Mouse (Mus musculus) Muller cell, postnatal 12 days (primary cell): ENCODE data around the gene Fli1.

Experiments
- DNase-seq: peaks from one replicate; pipeline ENCODE4 v3.0.0-alpha.2; 2015; ENCODE audit errors: inconsistent ontology term

Gene Fli1

DNA sequence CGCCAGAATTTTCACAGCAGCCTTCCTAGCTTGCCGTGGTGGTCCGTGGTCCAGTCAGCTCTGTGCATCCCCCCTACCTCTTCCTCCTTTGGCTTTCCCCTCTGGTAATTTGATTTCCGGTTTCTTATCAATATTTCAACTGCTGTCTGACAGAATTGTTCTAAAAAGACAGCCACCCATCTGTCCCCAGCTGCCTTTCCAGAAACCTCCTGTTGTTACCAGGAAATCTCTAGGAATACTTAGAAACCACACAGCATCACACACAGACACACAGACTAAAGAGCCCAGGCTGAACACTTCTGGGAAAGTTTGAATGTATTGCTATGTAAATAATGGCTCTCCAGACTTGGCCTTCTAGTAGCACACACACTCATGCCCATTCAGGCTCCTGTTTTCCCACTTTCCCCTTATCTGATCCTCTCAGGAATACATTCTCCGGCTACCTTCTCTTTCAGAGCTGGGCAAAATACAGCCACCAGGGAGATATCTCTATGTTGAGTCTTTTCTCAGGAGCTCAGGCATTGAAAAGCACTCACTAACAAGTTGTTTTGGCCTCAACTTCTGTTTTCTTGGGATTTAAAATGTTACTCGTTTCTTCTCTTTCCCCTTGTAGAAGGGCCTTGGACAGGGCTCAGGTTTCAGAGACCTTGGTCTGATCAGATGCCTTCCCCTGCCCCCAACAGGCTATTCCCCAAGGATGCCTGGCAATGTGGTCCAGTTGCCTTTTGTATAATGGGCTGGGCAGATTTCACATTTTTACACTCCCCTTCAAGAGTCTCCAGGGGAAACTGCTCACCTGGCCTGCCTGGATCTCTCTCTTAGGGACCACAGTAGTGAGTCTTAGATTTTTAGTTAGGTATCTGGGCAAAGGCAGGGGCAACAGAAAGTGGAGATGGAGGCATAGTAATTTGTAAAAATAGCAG lies 7.1 kb upstream of the Fli1 start:
- no peak for DNase-seq

DNA sequence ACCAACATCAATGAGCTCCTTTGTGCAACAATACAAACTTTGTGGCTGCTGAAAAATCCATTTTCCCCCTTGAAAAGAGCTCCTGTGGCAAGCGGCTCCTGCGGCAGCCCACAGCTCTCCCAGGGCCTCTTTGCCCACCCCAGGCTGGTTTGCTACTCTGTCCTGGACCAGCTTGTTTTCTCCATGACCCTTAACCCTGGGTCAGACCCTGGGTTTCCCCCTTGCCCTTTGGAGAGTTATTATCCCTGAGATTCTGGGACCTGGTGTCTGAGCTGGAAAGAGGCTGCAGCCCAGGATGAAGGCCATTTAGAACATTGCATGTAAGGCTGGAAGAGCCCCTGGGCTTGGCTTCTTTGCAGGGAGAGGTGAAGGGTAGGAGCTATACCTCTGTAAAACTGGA lies 4.1 kb upstream of the Fli1 start:
- DNase-seq, result no peak

DNA sequence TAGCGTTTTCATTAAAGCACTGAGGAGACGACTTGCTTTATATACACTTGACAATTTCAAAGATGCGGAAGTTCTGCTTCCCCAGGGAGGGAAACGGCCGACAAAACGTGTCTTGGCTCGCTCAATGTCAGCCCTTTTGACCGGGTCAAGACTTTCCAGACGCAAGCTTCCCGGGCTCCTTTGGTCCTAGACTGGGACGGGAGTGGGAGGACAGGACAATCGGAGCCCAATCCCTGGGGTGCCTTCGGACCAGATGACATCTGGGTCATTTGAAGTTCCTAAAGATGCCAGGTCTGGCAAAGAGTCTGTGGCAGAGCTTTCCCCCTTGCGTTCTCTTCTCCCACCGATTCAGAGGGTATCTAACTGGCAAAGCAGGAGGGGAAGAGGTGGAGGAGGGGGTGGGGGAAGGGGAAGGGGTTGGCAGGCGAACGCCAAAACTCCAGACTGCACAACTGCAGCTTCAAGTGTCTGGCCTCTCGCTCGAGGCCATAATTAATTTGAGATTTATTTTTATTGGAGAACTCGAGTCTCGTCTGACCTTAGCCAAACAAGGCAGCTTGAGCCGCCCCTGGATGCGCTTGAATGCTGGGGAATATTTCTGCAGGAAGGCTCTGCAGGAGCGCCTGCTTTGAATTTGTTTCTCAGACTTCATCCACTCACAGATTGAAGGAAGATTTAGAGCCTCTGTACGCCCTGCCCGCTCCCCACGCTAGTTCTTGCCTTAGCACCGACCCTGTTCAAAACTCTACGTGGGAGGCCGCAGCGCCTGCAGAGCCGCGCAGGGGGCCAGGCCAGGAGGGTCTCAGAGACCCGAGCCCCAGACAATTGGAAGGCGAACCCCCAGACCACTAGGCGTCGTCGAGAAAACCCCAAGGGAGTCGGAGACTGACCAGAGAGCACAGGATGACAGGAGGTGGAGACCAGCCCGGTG lies 2.3 kb upstream of the Fli1 start:
- DNase-seq, result no peak

DNA sequence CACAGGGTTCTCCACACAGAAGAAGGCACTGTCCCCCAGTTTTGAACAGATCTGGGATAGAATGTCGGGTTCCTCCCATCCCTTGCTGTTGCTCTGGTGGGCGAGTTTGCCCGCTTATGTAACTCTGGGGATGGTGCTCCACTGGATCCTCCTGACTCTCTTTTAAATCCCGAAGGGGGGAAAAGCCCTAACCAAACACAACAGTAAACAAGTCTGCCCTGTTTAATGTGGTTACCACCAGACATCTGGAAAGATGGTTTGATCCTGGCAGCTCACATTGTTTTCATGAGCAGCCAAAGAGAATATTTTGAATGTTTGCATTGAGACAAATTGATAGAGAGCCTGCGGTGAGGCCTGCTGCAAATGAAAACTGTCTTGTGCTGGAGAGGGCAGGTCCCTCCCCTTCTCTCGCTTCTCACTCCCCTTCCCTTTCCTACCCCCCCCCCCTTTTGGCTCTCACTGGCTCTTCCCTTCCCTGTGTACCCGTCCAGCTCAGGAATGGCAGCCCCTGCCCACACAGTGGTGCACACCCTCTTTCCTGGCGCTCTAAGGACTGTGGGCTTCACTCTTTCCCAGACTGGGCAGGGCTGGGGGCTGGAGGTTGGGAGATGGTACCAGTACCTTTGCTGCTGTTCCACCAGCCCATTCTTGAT lies 1.4 kb upstream of the Fli1 start:
- DNase-seq, result no peak

DNA sequence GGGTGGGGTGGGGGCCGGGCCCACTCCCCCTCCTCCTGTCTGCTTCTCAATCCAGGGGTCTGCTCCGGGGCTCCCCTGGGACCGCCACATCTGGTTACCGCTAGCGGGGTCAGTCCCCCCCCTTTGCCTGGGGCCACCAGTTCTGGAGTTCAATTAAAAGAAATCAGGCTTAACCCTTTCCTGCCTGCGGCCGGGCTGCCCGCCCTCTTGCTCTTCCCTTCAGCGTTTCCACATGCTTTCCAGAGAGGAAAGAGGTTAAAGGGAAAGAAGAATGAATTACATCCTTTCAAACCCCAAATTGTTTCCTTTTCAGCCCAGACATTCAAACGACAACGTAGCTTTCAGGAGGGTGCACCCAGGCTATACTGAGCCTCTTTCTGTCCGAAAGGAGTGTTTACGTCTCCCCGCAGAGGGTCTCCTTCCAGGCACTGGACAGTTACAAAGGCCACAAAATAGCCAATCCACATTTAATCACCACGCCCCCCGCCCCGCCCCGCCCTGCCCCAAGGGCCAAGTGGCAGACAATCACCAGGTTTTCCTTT lies 450 bp upstream of the Fli1 start:
- no peak for DNase-seq

DNA sequence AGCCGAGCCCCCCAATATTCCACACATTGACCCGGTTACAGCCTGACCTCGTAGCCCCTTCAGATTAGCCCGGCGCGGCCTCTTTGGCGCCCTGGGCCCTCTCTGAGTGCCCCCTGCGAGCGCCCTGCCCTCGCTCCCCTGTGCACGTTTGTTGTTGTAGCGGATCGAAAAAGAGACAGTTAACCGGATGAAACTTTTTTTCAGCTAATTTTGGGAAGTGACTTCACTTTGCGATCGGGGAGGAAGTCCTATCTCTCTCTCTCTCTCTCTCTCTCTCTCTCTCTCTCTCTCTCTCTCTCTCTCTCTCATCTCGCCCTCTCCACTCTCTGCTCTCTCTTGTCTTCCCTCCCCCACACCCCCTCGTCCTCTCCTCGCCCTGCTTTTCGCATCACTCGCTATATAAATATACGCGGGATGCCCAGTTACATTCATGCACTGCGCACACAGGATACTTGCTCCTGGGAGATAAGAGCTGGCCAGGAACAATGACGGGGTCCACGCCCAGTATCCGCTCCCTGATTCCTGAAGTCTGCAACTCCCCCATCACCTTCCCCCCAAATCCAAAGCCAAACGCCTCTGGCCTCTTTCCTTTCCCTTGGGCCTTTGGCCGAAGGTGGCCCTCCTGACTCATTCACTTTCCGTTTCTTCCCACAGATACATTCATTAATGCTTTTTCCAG lies 1.3 kb downstream of the Fli1 start:
- DNase-seq, result peak; percentile 40

DNA sequence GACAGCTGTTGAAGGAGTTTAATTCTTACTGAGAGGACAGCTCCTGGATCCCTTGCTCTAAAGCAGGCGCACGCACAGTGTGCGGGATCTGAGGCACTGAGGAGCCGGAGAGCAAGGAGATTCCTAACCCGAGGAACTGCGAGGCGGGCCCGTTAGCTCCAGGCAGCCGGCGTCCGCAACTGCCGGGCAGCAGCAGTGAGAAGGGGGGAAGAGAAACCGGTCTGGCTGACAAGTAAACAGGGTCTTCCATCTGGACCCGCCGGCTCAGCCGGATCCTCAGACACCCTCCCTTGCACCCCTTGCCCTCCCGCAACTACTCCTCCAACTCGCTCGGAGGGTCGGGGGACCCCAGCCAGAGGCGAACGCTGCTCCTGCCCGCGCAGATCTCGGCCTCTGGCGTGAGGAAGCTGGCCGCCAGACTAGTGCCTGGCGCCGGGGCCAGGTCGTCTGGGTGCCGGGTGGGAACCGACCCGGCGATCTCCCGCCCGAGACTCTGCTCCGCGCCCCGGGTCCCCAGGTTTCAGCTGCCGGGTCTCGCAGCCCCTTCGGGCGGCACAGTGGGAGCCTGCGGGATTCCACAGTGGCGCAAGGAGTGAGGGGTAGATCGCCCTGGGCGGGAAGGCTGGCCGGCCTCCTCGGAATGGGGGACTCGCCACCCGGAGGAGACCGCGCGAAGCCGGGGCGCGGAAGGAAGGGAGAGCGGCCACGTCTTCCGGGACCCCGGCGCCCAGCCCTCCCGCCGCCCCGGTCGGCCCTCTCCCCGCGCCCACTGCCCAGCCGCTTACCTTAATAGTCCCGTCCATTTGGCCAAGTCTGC lies 2.0 kb downstream of the Fli1 start:
- DNase-seq, result peak; percentile 54

DNA sequence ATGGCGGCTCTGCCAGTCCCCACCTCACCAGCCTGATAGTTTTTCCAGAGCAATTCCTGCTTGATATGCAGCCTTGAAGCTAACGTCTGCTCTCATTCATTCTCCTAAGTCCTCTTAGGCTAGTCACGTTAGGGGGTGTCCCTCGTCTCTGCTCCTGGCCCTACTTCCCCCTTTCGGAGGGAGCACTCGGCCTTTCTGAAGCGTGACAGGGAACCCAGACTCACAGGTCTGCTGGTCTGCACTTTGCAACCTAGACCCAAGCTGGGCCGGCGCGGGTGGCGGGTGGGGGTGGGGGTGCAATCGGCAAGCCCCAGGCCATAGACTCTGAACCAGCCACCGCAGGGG lies 2.6 kb downstream of the Fli1 start:
- DNase-seq, result no peak

DNA sequence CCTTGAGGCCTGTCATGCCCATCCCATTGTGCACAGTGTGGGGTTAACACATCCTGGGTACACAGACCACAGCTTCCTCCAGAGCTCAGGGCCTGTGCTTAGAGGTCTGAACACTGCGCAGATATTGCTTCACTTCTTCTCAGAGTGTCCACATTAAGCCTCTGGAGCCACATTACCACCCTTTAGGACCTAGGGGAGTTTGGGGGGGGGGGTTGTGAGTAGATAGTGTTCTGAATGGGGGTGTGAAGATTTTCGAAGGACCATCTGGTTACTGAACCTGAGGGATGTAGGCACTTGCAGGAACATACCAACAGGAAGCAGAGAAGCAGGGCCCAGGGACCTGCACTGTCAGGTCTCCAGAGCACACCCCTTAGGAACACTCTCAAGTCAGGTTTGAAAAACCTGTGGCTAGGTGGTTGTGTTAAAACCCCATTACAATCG lies 3.3 kb downstream of the Fli1 start:
- DNase-seq, result no peak

DNA sequence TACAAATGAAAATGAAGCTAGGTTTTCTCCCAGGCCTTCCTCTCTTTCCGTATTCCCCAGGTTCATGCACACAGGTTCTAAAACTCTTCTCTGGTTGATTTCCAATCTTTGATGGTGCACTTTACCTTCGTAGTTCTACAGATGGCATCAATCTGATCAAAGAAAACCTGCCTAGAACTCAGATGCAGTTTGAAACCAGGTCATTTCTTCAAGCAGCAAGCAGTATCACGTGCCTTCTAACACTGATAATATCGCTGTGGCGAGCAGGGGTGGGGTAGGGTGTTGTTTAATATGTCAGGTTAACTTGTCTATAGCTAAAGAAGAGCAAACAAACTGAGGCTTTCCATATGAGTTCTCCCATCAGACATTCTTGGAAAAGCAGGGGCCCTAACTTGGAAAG lies 4.5 kb downstream of the Fli1 start:
- no peak for DNase-seq

DNA sequence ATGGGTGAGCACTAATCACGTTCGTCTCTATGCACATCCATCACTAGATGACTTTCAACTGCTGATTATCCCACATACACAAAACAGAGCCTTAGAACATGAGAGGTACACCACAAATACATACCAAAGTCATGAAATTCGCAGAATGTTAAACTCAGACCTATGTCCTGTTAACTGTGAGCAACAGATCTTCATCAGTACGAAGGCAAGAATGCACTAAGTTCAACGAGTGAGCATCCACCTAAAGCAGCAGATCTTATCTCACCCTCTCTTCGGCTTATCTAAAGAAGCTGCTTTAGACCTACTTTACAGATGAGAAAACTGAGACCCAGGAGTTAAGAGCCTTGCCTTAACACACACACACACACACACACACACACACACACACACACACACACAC lies 5.0 kb downstream of the Fli1 start:
- no peak for DNase-seq

DNA sequence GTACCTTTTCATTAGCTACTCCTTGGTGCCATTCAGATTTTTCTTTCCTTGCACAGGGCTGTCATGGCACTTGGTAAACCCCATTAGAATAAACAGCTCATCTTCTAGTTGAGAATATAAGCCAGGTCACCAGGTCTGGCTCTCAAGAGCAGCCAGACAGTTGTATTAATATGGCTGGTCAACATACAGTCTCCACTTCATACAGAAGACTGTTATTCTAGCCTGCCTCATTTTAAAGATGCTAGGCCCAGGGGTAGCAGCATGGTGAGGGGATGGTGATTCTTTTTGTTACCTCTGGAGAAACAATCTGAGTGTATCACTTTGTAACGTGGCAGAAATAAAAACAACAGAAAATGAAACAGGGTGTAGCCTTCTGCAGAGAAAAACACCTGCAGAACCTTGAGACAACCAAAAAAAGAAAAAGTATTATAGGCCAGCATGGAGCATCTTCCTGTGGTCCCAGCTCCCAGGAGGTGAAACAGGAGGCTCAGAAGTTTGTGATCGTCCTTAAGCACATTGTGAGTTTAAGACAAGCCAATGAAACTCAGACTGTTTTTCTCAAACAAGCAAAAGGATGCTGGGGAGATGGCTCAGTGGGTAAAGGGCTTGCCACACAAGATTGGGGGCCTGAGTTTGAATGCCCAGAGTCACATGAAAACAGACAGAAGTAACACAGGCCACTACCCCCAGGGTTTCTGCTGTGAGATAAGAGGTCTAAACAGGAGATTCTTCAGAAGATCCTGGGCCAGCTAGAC lies 7.3 kb downstream of the Fli1 start:
- no peak for DNase-seq

DNA sequence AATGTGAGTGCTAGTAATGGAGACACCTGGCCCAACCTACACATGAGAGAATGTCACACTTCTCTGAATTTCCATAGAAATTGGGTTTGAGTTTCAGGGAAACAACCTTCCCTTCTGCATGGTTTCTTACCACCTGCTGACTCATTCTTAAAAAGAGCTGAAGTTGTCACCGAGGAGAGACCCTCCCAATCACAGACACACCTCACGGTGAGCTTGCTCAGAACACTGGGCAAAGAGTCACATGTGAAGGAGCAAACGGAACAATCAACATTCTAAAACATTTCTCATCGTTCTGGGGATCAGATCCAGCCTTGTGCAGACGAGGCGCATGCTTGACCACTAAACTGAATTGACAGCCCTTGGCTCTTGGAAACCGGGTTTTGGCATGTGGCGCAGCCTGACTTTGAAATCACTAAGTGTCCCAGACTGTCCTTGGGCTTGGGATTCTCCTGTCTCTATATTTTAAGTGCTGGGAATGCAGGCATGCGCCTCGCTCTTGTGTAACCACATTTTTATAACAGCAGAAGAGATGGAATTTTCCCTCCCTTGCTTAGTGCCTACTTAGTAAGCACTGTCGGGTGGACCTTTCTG lies 8.5 kb downstream of the Fli1 start:
- no peak for DNase-seq

DNA sequence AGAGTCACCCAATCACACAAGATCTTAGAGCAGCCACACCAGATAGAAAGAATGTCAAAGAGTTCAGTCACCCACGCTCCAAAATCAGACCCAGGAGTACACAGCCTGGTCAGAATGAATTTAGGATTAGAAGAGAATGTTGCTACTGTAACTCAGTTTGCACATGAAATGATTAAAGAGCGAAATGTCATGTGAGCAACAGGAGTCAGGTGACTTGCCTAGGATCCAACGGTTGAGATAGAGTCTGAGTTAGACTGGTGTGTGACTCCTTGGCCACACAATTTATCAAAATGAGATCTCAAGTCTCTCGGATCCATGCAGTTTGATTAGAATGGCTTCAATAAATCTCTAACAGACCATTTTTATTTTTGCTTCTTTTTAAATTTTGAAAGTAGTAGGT lies 11.1 kb downstream of the Fli1 start:
- DNase-seq, result no peak

DNA sequence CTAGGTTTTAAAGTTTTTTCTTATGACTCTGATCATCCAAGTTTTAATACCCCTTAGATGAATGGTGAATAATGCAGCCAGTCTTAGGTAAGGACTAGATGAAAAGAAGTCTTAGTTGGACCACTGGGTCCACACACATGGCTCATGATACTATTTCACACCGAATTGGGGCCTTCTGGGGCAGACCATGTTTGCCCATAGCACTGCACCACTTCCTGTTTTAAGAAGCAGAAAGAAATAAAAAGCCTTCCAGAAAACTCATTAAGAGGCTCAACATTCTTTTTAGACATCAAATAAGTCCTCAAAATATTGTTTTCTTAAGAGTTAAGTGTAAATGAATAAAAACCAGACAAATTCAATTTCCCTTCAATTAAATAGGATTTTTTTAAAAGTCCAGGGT lies 11.7 kb downstream of the Fli1 start:
- DNase-seq, result no peak

DNA sequence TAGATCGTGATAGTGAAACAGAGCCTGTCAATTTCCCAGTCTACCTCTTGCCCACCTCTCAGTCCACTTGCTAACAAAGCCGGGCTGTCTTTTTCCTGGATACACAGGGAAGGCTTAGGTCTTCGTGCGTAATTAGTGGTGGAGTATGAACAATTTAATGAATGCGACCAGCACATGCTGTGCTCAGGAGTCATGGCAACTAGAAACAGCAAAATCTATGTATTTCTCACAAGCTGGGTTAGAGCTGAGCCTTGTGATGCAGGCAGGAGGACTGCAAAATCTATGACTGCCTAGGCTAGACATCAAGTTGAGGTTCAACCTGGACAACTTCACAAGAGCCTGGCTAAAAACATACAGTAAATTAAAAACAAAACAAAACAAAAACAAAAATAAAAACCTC lies 12.5 kb downstream of the Fli1 start:
- no peak for DNase-seq

DNA sequence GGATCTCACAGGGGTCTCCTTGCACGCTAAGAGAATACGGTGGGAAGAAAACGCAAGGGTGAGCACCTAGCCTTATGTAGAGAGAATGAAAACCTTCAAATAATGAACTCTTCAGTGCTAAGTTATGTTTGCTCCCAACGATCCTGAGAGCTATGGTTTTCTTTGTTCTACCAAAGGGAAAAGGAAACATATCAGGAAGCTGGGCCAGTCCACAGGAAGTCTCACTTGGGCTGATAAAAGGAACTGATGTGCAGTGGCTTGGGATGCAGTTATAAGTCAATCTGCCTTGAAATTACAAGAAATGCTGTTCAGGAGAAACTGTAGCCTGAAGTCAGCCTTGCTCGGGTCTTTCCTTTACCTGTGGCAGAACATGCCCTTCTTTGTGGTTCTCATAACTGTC lies 13.1 kb downstream of the Fli1 start:
- no peak for DNase-seq

DNA sequence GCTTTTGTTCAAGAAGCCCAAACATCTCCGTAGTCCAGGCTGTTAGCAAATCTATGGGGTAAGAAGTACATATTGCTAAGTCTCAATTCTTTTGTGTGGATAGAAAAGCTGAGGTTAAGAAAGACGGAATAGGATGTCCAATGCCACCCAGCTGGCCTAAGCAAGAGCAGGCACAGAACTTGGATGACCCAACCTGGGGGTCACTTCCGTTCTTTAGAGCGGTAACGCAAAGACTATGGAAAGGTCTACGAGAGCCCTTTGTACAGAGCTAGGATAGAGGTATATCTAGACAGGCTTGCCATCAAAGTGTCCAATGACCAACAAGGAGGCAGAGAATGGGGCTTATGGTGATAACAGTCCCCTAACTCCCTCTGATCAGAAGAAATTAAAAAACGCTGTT lies 15.3 kb downstream of the Fli1 start:
- DNase-seq, result no peak

DNA sequence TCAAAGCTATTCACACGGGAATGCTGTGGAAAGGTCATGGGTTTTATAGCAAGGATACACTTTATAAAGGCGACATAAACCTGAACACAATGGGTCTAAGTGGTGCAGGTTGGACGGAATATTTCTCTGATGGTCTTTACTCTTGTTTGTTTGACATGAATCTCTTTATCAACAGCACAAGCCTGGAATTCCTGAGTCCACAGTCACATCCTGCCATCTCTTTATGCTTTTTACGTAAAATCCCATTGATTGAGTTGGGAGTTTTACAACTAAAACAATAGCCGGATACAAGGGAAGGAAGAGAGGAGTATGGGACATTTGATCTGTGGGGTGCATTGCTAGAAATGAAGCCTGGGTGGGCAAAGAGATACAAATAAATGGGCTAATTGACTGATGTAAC lies 16.9 kb downstream of the Fli1 start:
- DNase-seq, result no peak
